Mouse (Mus musculus) midbrain, embryonic 13.5 days (tissue): Measurements from ENCODE around the gene Slc37a2. TPM values are rescaled to one million over a fixed set of nuclear protein-coding genes. Genes with fewer than 3 reads are reported as not detected.
"Not testable (repeated sequence)": the region's sequence is repeated elsewhere in the genome, so short reads cannot be mapped to it uniquely, and the experiment has no call there.

ENCODE experiments used
- ATAC-seq: fragments of 200-750 bp; cut with Nextera tagmentation; 2 replicates; pipeline ENCODE4 v1.8.0; 2017; ENCODE audit warnings: mild to moderate bottlenecking, moderate TSS enrichment, moderate library complexity
- H3K27ac ChIP-seq: fragments of 300-500 bp; sonication (generic); 2 replicates; pipeline ENCODE4 v1.5.1; 2015; ENCODE audit warnings: inconsistent platforms, mild to moderate bottlenecking, moderate library complexity
- H3K27me3 ChIP-seq: fragments of 300-500 bp; sonication (generic); 2 replicates; pipeline ENCODE4 v1.6.1; 2015; ENCODE audit warnings: mild to moderate bottlenecking, inconsistent platforms
- H3K36me3 ChIP-seq: fragments of 300-500 bp; sonication (generic); 2 replicates; pipeline ENCODE4 v1.6.1; 2015; ENCODE audit warnings: mild to moderate bottlenecking, inconsistent platforms
- H3K4me1 ChIP-seq: fragments of 300-500 bp; sonication (generic); replicated peaks from 2 replicates; pipeline ENCODE4 v1.6.1; 2015; ENCODE audit warnings: inconsistent platforms
- H3K4me2 ChIP-seq: fragments of 300-500 bp; sonication (generic); replicated peaks from 2 replicates; pipeline ENCODE4 v1.6.1; 2015; ENCODE audit warnings: moderate library complexity, mild to moderate bottlenecking, inconsistent platforms
- H3K4me3 ChIP-seq: fragments of 300-500 bp; sonication (generic); replicated peaks from 2 replicates; pipeline ENCODE4 v1.5.1; 2015; ENCODE audit warnings: mild to moderate bottlenecking, inconsistent platforms
- H3K9ac ChIP-seq: fragments of 300-500 bp; sonication (generic); replicated peaks from 2 replicates; pipeline ENCODE4 v1.6.1; 2015; ENCODE audit warnings: mild to moderate bottlenecking, inconsistent platforms
- H3K9me3 ChIP-seq: fragments of 300-500 bp; sonication (generic); 2 replicates; pipeline ENCODE4 v1.6.1; 2016; ENCODE audit warnings: mild to moderate bottlenecking, inconsistent platforms
- WGBS: fragments of 180-500 bp; shearing (Covaris S2); methylation state at CpG from one replicate; pipeline ENCODE4 v1.1.7; 2015; 5-methylcytosine and 5-hydroxymethylcytosine counted together
- polyA plus RNA-seq: library from polyadenylated mRNA; unstranded; fragments of >200 nt; fragmentation: Nextera tagmentation; extraction: Ambion mirVana; gene quantifications from 2 replicates; pipeline ENCODE4 v1.2.1, GENCODE M21; 2015

Gene Slc37a2
- polyA plus RNA-seq = 0.72 and 0.96 TPM in 2 replicates

DNA sequence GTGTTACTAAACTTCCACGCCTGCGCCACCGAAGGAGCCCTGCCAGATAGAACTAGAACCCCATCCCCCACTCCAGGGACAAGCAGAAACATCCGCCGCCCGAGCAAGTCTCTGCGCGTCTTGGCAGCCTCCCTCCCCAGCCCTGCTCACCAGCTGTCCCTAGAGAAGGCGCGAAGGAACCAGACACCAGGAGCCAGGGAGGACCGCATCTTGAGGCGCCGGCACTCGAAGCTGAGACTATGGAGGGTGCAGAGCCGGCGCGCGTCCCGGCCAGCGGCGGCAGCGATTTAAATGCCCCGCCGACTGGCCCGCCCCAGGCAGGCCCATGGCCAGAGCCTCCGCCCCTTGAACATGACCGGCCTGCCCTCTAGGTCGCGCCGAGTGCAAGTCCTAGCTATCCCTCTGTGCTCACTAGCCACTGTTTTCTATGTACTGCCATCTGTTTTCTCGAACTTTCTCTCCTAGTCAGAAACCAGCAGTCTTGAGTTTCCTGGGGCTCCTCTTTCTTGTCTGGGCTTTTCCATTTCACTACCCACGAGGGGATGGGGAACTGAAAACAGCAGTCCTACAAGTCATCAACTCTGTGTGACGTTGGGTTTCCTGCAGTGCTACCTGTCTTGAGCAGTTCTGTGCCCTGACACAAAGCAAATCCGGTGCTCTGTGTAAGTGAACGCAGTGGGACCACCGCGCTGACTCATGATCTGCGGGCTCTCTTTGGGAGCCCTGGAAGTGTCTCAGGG lies at the start of gene Slc37a2:
Gene Slc37a2, minus strand, starts transcription at position 590 of the 740 bp plus-strand sequence.
- Histone ChIP-seq H3K4me1 (peaks cover 13% of the 10 kb centered on the region), H3K27ac (no peak within 1 kb of the TSS), H3K9me3 (no peaks in the 10 kb centered on the region), H3K4me2 (peak within 1 kb of the TSS; percentile 84), H3K4me3 (peak within 1 kb of the TSS; percentile 41), H3K36me3 (no peaks in the 10 kb centered on the region), H3K27me3 (peaks cover 20% of the 10 kb centered on the region), H3K9ac (peak within 1 kb of the TSS; percentile 62)
- ATAC-seq = peak; percentile 75
- WGBS = 3% methylated on average over 38 of the region's 38 CpGs

GRCm38 (mm10) chr9:37301720-37302119 lies 46.2 kb upstream of the Slc37a2 start:
- Histone ChIP-seq H3K9ac (no peak overlapping the region), H3K36me3 (peaks cover 4% of the 10 kb centered on the region), H3K9me3 (no peaks in the 10 kb centered on the region), H3K4me3 (no peak overlapping the region), H3K27me3 (no peaks in the 10 kb centered on the region), H3K4me1 (no peaks in the 10 kb centered on the region), H3K27ac (no peak overlapping the region), H3K4me2 (no peak overlapping the region)
- 95% methylated on average over 1 of the region's 1 CpGs for WGBS
- no peak for ATAC-seq

GRCm38 (mm10) chr9:37300501-37300900 lies 45.0 kb upstream of the Slc37a2 start:
- ATAC-seq, H3K4me1 ChIP-seq, H3K9ac ChIP-seq, H3K9me3 ChIP-seq, H3K4me2 ChIP-seq, H3K4me3 ChIP-seq, H3K36me3 ChIP-seq, H3K27ac ChIP-seq, H3K27me3 ChIP-seq: not testable (repeated sequence)
- WGBS = 78% methylated on average over 1 of the region's 1 CpGs

DNA sequence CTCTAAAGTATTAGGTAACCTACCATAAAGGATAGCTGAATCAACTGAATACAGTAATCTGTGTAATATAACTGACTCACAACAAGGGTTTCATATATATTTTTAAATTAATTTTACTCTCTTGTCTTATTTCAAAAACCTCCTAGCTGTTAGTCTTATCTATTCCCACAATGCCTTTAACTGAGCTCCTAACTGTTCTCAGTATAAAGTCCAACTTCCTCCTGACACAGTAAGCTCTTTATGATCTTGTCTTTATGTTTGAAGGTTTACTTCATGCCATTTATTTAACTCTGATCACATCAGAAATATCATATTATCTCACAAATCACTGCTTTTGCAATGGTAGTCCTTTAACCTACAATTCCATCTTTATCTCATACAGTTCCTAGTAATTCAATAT lies 40.0 kb upstream of the Slc37a2 start:
- Histone ChIP-seq H3K4me3 (no peak overlapping the region), H3K9me3 (no peaks in the 10 kb centered on the region), H3K9ac (no peak overlapping the region), H3K4me1 (no peaks in the 10 kb centered on the region), H3K27me3 (no peaks in the 10 kb centered on the region), H3K27ac (no peak overlapping the region), H3K36me3 (no peaks in the 10 kb centered on the region), H3K4me2 (no peak overlapping the region)
- no peak for ATAC-seq

DNA sequence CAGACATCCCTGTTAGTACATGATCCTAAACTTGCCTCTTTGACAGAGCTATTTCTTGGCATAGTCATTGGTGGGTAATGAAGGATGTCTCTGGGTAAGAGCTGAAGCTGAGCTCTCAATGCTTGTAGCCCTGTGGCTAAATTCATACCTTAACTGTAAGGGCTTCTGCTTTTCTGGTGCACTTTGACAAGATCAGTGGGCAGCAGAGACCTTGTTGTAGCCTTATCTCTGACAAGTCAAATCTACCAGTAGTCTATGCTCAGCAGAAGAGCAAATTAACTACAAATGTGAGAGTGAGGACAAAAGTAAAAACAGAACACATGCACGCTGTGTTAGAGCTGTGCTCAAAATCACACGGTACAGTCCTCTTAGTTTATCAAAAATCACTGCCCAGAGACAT lies 11.1 kb upstream of the Slc37a2 start:
- H3K9ac ChIP-seq = no peak overlapping the region
- H3K36me3 ChIP-seq = no peaks in the 10 kb centered on the region
- H3K9me3 ChIP-seq = no peaks in the 10 kb centered on the region
- H3K27me3 ChIP-seq = no peaks in the 10 kb centered on the region
- H3K27ac ChIP-seq = no peak overlapping the region
- 92% methylated on average over 2 of the region's 2 CpGs for WGBS
- no peak overlapping the region for H3K4me2 ChIP-seq
- H3K4me1 ChIP-seq = no peaks in the 10 kb centered on the region
- no peak overlapping the region for H3K4me3 ChIP-seq
- ATAC-seq = no peak

DNA sequence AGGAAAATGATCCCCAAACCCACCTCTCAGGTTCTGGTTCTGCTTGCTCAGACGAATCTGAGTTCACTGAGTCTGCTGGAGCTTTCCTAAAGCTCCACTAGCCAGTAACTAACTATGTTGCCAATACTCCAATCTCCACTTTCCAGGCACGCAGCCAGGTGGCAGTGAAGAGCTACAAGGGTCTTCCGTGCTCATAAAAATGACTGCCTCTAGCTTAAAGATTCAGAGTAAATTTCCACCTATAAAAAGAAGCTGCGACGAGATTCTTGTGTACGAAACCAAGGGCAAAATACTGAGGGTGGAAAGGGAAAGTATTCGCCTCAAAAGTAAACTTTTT lies 319 bp upstream of the Slc37a2 start:
- WGBS = 39% methylated on average over 7 of the region's 7 CpGs
- Histone ChIP-seq H3K36me3 (no peaks in the 10 kb centered on the region), H3K9me3 (no peaks in the 10 kb centered on the region), H3K4me1 (peaks cover 13% of the 10 kb centered on the region), H3K27me3 (peaks cover 20% of the 10 kb centered on the region), H3K9ac (no peak overlapping the region), H3K4me2 (peak overlapping the region; percentile 84), H3K27ac (no peak overlapping the region), H3K4me3 (peak overlapping the region; percentile 41)
- ATAC-seq = peak; percentile 55

GRCm38 (mm10) chr9:37254531-37255110 lies 917 bp downstream of the Slc37a2 start:
- Histone ChIP-seq H3K4me1 (peaks cover 13% of the 10 kb centered on the region), H3K27ac (no peak overlapping the region), H3K4me2 (peak overlapping the region; percentile 84), H3K4me3 (peak overlapping the region; percentile 41), H3K9ac (no peak overlapping the region), H3K36me3 (no peaks in the 10 kb centered on the region), H3K27me3 (peaks cover 20% of the 10 kb centered on the region), H3K9me3 (no peaks in the 10 kb centered on the region)
- ATAC-seq = peak; percentile 41; the same call in 1 of the 2 replicates
- 20% methylated on average over 6 of the region's 6 CpGs for WGBS

DNA sequence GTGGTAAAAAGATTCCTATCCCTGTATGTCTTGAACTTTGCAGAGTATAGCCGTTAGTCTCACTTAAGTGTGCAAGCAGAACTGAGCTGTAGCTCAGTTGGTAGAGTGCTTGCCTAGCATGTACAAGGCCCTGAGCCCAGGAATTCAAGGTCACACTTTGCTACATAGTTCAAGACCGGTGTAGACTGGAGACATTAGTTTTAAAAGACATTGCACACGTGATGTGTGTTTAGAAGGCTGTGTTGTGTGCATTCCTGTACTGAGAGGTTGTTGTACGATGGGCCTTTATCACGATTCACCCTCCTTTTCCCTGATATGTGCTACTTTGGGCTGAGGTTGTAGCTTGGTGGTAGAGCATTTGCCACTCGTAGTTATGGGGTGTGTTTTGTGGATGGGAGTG lies 4.9 kb downstream of the Slc37a2 start:
- Histone ChIP-seq H3K4me3 (no peak overlapping the region), H3K9ac (no peak overlapping the region), H3K9me3 (no peaks in the 10 kb centered on the region), H3K27ac (no peak overlapping the region), H3K4me2 (no peak overlapping the region), H3K36me3 (no peaks in the 10 kb centered on the region), H3K4me1 (peaks cover 16% of the 10 kb centered on the region), H3K27me3 (peaks cover 12% of the 10 kb centered on the region)
- ATAC-seq = no peak
- WGBS = 87% methylated on average over 6 of the region's 6 CpGs

DNA sequence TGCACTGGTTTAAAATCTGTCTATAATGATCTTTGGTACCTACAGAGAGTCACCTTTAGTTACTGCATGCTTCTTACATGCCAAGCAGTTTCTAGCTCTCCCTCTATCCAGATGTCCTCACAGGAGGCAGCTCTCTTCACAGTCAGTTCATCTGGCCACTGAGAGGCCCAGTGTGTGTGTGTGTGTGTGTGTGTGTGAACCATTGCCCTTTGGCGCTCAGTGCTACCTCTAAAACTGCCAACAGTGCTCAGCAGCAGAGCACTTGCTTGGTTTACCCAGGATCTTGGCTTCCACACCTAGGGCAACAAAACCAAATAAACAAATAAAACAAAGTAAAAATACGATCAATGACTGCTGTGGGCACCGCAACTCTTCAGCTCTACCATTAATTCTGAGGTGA lies 5.6 kb downstream of the Slc37a2 start:
- peaks cover 8% of the 10 kb centered on the region for H3K27me3 ChIP-seq
- no peak overlapping the region for H3K4me3 ChIP-seq
- H3K4me1 ChIP-seq = peaks cover 9% of the 10 kb centered on the region
- no peak overlapping the region for H3K9ac ChIP-seq
- H3K27ac ChIP-seq = no peak overlapping the region
- H3K36me3 ChIP-seq = no peaks in the 10 kb centered on the region
- H3K4me2 ChIP-seq = no peak overlapping the region
- 93% methylated on average over 3 of the region's 3 CpGs for WGBS
- ATAC-seq = no peak
- H3K9me3 ChIP-seq = no peaks in the 10 kb centered on the region

DNA sequence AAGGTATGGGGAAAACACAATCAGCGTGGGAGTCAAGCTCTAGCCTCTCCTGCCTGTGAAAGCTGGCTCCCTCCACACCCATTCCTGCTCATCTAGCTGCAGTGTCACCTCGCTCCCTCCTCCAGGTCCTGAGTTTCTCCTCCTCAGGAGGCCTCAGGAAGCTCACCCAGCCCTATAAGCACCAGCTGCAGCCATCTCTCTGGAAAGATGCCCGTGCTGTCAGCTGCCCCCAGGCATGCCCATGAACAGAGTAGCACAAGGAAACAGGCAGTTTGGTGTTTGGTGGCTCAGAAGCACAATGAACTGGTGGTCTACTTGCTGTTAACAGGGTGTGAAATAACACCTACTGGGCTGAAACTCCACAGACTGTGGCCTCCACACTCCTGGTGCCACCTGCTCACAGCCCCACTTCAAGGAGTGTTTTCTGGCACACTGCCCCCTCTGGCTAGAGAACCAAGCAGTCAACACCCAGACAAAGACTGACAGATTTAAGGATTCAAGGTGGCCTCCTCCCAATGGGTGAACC lies 7.1 kb downstream of the Slc37a2 start:
- ATAC-seq = peak; percentile 48; the same call in 1 of the 2 replicates
- Histone ChIP-seq H3K27me3 (no peaks in the 10 kb centered on the region), H3K4me2 (no peak overlapping the region), H3K9me3 (no peaks in the 10 kb centered on the region), H3K4me3 (no peak overlapping the region), H3K4me1 (peaks cover 4% of the 10 kb centered on the region; the same call in 1 of the 2 replicates), H3K9ac (no peak overlapping the region), H3K36me3 (no peaks in the 10 kb centered on the region), H3K27ac (no peak overlapping the region)
- WGBS = 64% methylated on average over 3 of the region's 3 CpGs

DNA sequence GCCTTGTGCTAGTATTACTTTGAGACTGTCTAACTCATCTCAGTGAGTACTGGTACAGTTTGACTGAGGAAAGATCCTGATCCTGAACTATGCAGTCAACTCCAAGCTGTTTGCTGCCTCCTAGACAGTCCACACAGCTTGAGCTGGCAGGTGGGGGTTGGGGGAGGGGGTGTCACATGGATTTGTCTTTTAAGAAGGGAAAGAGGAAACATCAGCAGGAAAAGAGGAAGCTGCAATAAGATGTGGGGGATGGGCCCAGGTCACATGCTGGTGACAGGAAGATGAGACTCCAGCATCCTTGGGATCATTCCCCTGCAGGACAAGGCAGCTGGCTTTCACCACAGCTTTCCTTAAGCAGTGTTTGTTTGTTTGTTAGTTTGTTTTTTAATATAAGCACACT lies 8.1 kb downstream of the Slc37a2 start:
- Histone ChIP-seq H3K4me2 (no peak overlapping the region), H3K9ac (no peak overlapping the region), H3K4me3 (no peak overlapping the region), H3K27me3 (no peaks in the 10 kb centered on the region), H3K4me1 (peaks cover 4% of the 10 kb centered on the region; the same call in 1 of the 2 replicates), H3K36me3 (no peaks in the 10 kb centered on the region), H3K27ac (no peak overlapping the region), H3K9me3 (no peaks in the 10 kb centered on the region)
- ATAC-seq = no peak

DNA sequence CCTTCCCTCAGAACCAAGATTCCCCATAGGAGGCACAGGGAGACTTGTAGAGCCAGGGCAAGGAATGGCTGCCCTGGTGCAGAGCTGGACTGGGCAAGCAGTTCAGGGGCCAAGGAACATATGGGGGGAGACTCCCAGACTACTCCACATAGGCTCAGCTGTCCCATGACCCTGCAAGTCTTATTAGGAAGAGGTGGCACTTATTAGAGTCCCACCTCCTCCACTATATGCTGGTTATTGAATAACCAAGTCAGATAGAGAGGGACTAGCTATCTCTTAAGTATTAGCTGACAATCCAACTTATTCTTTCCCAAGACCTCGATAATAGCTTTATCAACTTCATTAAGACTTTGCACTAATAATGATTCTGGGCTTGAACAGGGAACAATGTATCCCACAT lies 9.7 kb downstream of the Slc37a2 start:
- Histone ChIP-seq H3K36me3 (no peaks in the 10 kb centered on the region), H3K4me3 (no peak overlapping the region), H3K9me3 (no peaks in the 10 kb centered on the region), H3K27me3 (no peaks in the 10 kb centered on the region), H3K4me1 (peaks cover 4% of the 10 kb centered on the region; the same call in 1 of the 2 replicates), H3K9ac (no peak overlapping the region), H3K4me2 (no peak overlapping the region), H3K27ac (no peak overlapping the region)
- no peak for ATAC-seq
- WGBS = 93% methylated on average over 1 of the region's 1 CpGs
